10 mouse cellular contexts compared by ENCODE assay signal in the genomic region with DNA sequence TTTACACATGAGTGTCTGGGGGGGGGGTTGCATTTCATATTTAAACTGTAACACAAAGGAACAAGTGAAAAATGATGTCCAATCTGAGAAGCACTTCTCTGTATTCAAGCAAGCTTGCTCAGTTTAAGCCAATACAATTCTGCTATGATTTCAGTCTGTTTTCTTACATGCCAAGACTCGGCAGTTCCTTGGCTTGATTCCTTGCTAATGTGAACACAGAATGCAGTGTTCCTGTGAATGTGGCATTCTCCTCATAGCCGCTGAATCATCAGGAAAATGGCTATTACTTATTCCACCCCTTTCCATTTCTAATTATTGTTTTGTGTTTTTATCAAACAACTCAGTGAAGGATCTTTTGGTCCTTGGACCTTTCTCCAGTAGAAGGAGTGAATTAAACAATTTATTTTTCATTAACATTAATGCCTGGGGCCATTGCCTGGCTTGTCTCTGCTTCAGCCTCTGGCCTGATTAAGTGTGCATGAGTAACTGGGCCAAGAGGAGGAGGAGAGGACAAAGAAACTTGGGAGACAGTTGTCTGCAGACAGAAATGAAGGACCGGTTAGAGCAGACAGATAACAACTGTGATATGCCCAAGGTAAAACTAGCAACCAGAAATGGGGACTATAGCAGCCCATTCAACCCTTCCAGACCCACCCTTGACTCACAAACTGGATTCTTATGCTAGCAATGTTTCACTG.
DNase-seq lines count a peak whose midpoint lies in the region; ATAC-seq and TF ChIP-seq lines count a peak whose summit lies in the region.
"Had no signal": no experiment of that assay in that cellular context is flagged by ENCODE, and none has a peak within 500 bp of the region (broad histone marks: within the 10 kb centered on the region; RNA-seq: fewer than 3 reads in every experiment).

No protein-coding gene starts in this region.

- no peak for ATAC-seq in midbrain, postnatal 0 days (ENCODE audit: low FRiP score)

- WGBS in midbrain, postnatal 0 days = 81% methylated on average over 3 of the region's 3 CpGs
- 92% methylated on average over 3 of the region's 3 CpGs for WGBS in midbrain, embryonic 10.5 days

- no peaks in the 10 kb centered on the region for H3K27me3 ChIP-seq in midbrain, postnatal 0 days (ENCODE audit: insufficient read depth, low read length)
- no peaks in the 10 kb centered on the region for H3K27me3 ChIP-seq in midbrain, embryonic 10.5 days (ENCODE audit: low read depth, poor library complexity, severe bottlenecking)

- H3K27ac ChIP-seq in midbrain, postnatal 0 days (ENCODE audit: low read depth, low read length) = no peak overlapping the region
- no peak overlapping the region for H3K27ac ChIP-seq in midbrain, embryonic 10.5 days (replicated peaks)
- H3K27ac ChIP-seq: liver, embryonic 14.5 days had no signal

- H3K4me3 ChIP-seq in midbrain, postnatal 0 days (ENCODE audit: low read depth, low read length) = no peak overlapping the region
- H3K4me3 ChIP-seq in midbrain, embryonic 10.5 days = no peak overlapping the region

- H3K9me3 ChIP-seq in midbrain, postnatal 0 days (ENCODE audit: low read length) = no peaks in the 10 kb centered on the region
- H3K9me3 ChIP-seq in midbrain, embryonic 10.5 days (replicated peaks) = no peaks in the 10 kb centered on the region

- H3K36me3 ChIP-seq in midbrain, postnatal 0 days (ENCODE audit: insufficient read depth, low read length) = no peaks in the 10 kb centered on the region
- H3K36me3 ChIP-seq in midbrain, embryonic 10.5 days = no peaks in the 10 kb centered on the region

- no peak overlapping the region for H3K9ac ChIP-seq in midbrain, postnatal 0 days (replicated peaks; ENCODE audit: low read length, poor library complexity, severe bottlenecking)
- H3K9ac ChIP-seq: liver, embryonic 14.5 days had no signal

- H3K4me1 ChIP-seq in midbrain, postnatal 0 days (ENCODE audit: insufficient read depth, low read length) = no peaks in the 10 kb centered on the region
- H3K4me1 ChIP-seq in midbrain, embryonic 10.5 days = no peaks in the 10 kb centered on the region

- no peak overlapping the region for H3K4me2 ChIP-seq in midbrain, postnatal 0 days (ENCODE audit: low read depth, low read length, poor library complexity, severe bottlenecking)

- TF ChIP-seq CTCF in midbrain, postnatal 0 days (IDR thresholded peaks at IDR 0.05) = no peak

- DNase-seq in frontal cortex, adult 2 months (ENCODE audit: extremely low spot score in 1 of 2, low spot score in 1 of 2) = peak; percentile 28 to 67
- DNase-seq in frontal cortex, postnatal 10 days (ENCODE audit: low spot score in 2 of 2) = no peak
- DNase-seq in midbrain, postnatal 0 days (ENCODE audit: low spot score) = peak; percentile 60
- no peak for DNase-seq in midbrain, embryonic 10.5 days (ENCODE audit: low spot score)
- DNase-seq in cerebellum, postnatal 36 days = peak; percentile 28 to 65
- peak; percentile 17 for DNase-seq in skeletal muscle tissue, adult 2 months (ENCODE audit: low read depth, low spot score)
- DNase-seq in embryo, embryonic 10.5 days (ENCODE audit: low spot score) = no peak
- DNase-seq in embryo, embryonic 11 days = no peak
- DNase-seq: kidney, adult 11 months had no signal

Comparison
In these comparisons a context has a peak if more than half of its experiments do, and no peak if none do; other contexts are left out.
1. DNase-seq: peak in frontal cortex, adult 2 months (2 of 2), midbrain, postnatal 0 days (single experiment), cerebellum, postnatal 36 days (2 of 2) and skeletal muscle tissue, adult 2 months (single experiment); none in frontal cortex, postnatal 10 days (0 of 2), midbrain, embryonic 10.5 days (single experiment), embryo, embryonic 10.5 days (single experiment) and embryo, embryonic 11 days (single experiment).